Mouse (Mus musculus): ENCODE measurements at regions not wholly inside any gene's neighbourhood (a gene's known extent, or its start where the extent isn't known, plus 50 kb on each side); places are given as distances from the start of the nearest gene placed in this dataset.

DNA sequence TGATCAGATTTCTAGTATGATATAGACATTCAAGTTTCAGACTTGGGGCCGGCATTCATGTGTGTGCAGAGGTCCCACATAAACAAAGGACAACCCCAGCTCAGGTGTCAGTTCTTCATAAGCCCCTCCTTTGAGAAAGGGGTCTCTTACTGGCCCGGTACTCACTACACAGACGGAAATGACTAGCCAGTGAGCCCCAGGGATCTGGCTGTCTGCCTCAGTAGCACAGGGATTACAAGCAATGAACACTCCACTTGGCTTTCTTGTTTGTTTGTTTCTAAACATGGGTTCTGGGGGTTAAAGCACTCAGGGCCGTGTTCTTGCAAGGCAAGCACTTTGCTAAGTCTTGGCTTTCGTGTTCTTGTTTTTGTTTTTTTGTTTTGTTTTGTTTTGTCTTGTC is 115.3 kb upstream of the Atp6ap2 start:
- DNase-seq = no peak

DNA sequence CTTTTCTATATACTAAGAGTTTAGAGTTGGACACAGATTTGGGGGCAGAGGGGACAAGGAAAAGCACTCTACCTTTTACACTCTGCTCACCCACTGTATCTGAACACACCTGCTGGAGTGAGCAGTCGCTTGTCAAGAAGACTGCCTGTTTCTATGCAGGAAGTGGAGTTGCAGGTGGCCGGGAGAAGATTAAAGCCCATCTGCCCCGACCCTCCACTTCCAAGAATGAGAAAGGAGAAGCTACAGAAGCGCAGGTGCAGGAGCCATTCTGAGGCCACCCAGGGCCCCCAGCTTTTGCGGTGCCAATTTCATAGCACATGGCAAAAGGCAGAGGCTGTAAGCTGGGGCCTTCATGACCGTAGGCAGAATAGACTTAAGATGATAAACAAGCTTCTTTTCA is 108.4 kb upstream of the Atp6ap2 start:
- no peak for DNase-seq

DNA sequence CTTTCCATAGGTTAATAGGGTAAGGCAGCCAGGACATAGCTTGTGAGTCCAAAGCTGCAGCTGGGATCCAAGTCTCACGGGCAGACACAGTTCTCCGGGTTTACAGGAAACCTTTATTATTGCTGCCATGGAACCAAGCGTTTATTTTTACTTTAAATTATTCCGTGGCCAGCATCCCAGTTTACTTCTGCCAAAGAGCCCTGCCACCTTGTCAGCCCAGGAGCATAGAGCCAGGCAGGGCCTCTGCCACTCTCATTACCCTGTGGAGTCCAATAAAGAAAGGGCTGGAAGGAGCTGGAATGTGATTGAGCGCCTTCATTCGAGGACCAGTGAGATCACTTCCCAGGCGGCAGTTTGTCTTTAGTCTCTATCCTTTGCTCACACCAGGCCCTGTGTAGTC is 96.6 kb upstream of the Atp6ap2 start:
- no peak for DNase-seq

DNA sequence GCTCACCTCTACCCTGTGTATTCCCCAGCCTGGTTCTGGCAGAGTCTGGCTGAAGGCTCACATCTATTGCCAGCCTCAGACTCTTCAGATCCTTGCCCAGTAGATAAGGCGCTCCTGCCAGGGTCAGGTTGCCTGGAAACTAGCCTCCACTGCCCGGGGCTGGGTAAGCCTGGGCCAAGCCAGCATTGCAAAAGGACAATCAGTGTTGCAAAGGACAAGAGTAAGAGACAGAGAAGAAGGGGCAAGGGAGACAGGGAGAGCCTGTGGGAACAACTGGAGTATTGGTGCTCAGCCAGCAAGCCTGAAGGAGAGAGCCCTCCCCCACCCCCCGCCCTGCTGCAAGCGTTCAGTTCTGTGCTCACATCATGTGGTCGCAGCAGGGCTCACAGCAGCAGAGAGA is 94.4 kb upstream of the Atp6ap2 start:
- no peak for DNase-seq

DNA sequence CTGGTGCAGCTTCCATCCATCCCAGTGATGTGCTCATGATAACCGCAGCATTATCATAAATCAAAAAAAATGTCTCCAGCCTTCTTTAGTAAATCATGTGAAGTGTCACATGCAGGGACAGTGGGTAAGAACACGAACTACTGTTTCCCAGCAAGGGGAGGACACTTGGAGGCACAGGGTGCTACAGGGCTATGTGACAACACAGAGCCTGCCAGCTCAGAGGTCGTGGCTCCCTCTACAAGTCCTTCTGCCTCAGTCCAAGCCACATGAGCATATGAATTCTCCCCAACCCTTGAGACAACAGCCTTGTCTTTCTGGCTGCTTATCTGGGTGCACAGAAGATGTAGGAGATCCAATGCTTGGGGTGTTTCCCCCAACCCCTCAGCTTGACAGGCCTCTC is 93.7 kb upstream of the Atp6ap2 start:
- DNase-seq = no peak

GRCm38 (mm10) chrX:12494535-12494934 is 93.1 kb upstream of the Atp6ap2 start:
- no peak for DNase-seq

GRCm38 (mm10) chrX:12500601-12501000 is 87.0 kb upstream of the Atp6ap2 start:
- DNase-seq = peak; percentile 26 to 39

DNA sequence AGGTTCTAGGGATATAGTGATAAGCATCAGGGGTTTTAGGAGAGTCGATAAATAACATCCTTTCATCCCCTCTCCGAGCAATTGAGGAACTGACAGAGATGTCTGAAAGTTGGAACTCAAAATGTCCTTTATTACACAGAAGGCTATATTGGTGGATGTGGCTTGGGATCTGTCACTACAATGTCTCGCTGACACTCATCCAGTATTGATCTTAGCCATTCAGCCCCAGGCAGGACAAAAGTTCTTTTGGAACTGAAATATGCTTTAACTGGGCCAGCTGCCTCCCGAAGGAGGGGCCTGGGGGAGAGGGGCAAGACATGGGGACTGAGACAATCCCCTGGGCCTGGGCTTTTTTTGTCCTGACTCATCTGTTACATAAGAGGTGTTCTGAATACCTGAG is 85.2 kb upstream of the Atp6ap2 start:
- no peak for DNase-seq

- no peak for DNase-seq
Observed at GRCm38 (mm10) chrX:12503581-12503980, 84.0 kb upstream of the Atp6ap2 start.

- DNase-seq = no peak
Observed at GRCm38 (mm10) chrX:12511119-12511518, 76.5 kb upstream of the Atp6ap2 start.

DNA sequence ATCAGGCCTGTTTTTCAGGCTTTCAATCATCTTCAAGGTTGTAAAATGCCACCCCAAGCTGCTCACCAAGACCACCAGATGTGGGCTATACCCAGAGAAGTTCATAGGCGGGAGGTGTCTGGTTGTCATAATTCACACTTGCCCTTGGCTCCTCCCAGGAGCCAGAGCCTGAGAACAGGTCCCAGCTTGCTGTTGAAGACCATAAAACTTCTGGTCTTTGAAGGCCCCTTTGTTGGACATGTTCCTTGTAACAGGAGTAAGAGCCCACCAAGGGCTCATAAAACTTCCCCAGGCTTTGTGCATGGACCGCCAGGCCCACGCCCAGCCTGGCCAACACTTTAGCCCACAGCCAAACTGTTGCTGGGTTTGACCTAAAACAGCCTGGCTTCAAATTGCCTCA is 62.6 kb upstream of the Atp6ap2 start:
- no peak for DNase-seq

DNA sequence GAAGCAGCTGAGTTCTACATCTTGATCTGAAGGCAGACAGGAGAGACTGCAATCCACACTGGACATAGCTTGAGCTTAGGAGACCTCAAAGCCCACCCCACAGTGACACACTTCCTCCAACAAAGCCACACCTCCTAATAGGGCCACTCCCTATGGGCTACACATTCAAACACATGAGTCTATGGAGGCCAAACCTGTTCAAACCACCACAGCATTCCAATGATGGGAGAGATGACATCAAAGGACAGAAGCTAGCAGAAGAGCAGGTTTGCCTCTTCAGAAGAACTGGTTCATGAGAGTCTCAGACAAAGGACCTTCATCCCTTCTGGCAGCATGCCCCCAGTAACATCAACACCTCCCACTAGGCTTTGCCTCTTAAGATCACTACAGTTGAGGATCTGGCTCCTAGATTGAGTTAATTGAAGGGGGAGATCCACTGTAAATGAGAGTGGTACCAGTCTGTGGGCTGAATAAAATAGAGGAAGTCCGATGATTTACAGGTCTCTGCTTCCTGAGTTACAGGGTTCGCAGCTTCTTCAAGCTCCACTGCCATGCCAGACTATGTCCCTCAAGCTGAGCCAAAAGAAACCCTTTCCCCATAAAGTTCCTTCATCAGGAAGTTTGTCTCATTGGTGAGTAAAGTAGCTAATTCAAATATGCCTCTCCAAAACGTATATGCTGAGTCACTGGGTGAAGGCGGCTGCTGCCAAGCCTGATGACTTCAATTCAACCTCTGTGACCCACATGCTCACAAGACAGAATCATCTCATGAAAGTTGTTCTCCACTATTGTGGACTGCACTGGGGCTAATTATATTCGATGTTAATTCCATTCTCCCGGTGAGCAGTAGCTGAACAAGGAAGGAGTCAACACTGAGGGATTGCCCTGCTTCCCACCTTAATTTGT is 56.9 kb upstream of the Atp6ap2 start:
- no peak for DNase-seq

Data from kidney, postnatal 36 days (tissue).